Mouse (Mus musculus) cortical plate, adult 2 months (tissue): ENCODE results near the gene 9030612E09Rik.

Experiments used
- CTCF ChIP-seq: fragments of 200-500 bp; IDR thresholded peaks from 2 replicates; pipeline ENCODE4 v1.5.1; 2011; ENCODE audit warnings: mild to moderate bottlenecking, control low read depth, low read length; ENCODE audit not compliant: insufficient read depth; ENCODE audit errors: extremely low read depth
- POLR2A ChIP-seq: fragments of 200-500 bp; IDR thresholded peaks from 2 replicates; pipeline ENCODE4 v1.6.1; 2011; ENCODE audit warnings: mild to moderate bottlenecking, low read length, control low read depth; ENCODE audit not compliant: insufficient read depth; ENCODE audit errors: extremely low read depth

DNA sequence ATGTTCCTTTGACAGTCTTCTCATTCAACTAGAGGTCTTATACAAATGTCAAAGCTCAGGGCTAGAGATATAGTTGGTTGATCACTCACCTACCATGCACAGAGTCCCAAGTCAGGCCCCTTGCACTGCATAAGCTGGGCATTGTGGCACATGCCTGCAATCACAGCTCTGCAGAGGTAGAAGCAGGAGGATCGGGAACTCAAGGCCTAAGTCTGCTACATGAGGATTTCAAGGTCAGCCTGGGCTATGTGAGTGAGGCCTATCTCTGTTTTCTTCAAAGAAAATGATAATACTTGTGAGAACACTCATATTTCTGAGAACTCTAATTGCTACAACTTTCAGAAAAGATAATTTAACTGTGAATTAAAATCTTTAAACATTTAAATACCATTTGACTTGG is 8.4 kb upstream of the 9030612E09Rik start:
- TF ChIP-seq POLR2A, result no peak
- no peak for TF ChIP-seq CTCF
